ENCODE assay signal across 11 mouse cellular contexts in genomic region chr9:29961512-29961911, GRCm38 (mm10). TPM values are rescaled to one million over a fixed set of nuclear protein-coding genes. Genes with fewer than 3 reads are reported as not detected.
DNase-seq lines count a peak whose midpoint lies in the region; ATAC-seq lines count a peak whose summit lies in the region.
"Had no signal": no experiment of that assay in that cellular context is flagged by ENCODE, and none has a peak within 500 bp of the region (broad histone marks: within the 10 kb centered on the region; RNA-seq: fewer than 3 reads in every experiment).

No protein-coding gene starts in this region.

- intact Hi-C loops in heart, postnatal 10 days (cut with DNase I), result no loop called here

- H3K9ac ChIP-seq in neural tube, embryonic 11.5 days (ENCODE audit: low read length), result no peak overlapping the region
- 0 out of 2 replicates have a peak overlapping the region, but pooled peaks have one; percentile 27 for H3K9ac ChIP-seq in limb, embryonic 12.5 days (replicated peaks)
- no peak overlapping the region for H3K9ac ChIP-seq in stomach, embryonic 16.5 days (ENCODE audit: low read length)

- peak overlapping the region; percentile 63 for H3K4me3 ChIP-seq in heart, embryonic 10.5 days
- H3K4me3 ChIP-seq in neural tube, embryonic 11.5 days (ENCODE audit: low read depth, low read length), result peak overlapping the region; percentile 41
- H3K4me3 ChIP-seq in limb, embryonic 12.5 days (replicated peaks), result peak overlapping the region; percentile 40
- peak overlapping the region; percentile 43; the same call in 1 of the 2 replicates for H3K4me3 ChIP-seq in stomach, embryonic 16.5 days (replicated peaks; ENCODE audit: low read length)
- H3K4me3 ChIP-seq: megakaryocyte, embryonic 14.5 days had no signal

- no peak overlapping the region for H3K27ac ChIP-seq in heart, embryonic 10.5 days
- H3K27ac ChIP-seq in neural tube, embryonic 11.5 days (ENCODE audit: low read depth, low read length), result no peak overlapping the region
- H3K27ac ChIP-seq in limb, embryonic 12.5 days, result no peak overlapping the region
- no peak overlapping the region for H3K27ac ChIP-seq in stomach, embryonic 16.5 days (ENCODE audit: low read length)

- ATAC-seq in neural tube, embryonic 11.5 days (ENCODE audit: insufficient read depth, low FRiP score, low TSS enrichment), result no peak
- no peak for ATAC-seq in limb, embryonic 12.5 days (ENCODE audit: insufficient number of reproducible peaks, insufficient read depth, low FRiP score, low TSS enrichment, low read depth)
- ATAC-seq in stomach, embryonic 16.5 days (ENCODE audit: insufficient read depth, low FRiP score), result no peak
- ATAC-seq in megakaryocyte-erythroid progenitor cell, adult 5-6 weeks (replicated peaks; ENCODE audit: low FRiP score, low TSS enrichment, poor library complexity, severe bottlenecking), result no peak

- peaks cover 7% of the 10 kb centered on the region; the same call in 1 of the 2 replicates for H3K4me1 ChIP-seq in heart, embryonic 10.5 days
- H3K4me1 ChIP-seq in neural tube, embryonic 11.5 days (ENCODE audit: control insufficient read depth, insufficient read depth, low read length), result 0 out of 2 replicates have a peak, but pooled peaks cover 4% of the 10 kb centered on the region
- H3K4me1 ChIP-seq in limb, embryonic 12.5 days (replicated peaks), result peaks cover 34% of the 10 kb centered on the region
- peaks cover 7% of the 10 kb centered on the region; the same call in 1 of the 2 replicates for H3K4me1 ChIP-seq in stomach, embryonic 16.5 days (ENCODE audit: control insufficient read depth, insufficient read depth, low read length)
- H3K4me1 ChIP-seq: megakaryocyte, embryonic 14.5 days had no signal

- H3K36me3 ChIP-seq in heart, embryonic 10.5 days, result no peaks in the 10 kb centered on the region
- no peaks in the 10 kb centered on the region for H3K36me3 ChIP-seq in neural tube, embryonic 11.5 days (ENCODE audit: control insufficient read depth, insufficient read depth, low read length)
- H3K36me3 ChIP-seq in limb, embryonic 12.5 days, result no peaks in the 10 kb centered on the region
- H3K36me3 ChIP-seq in stomach, embryonic 16.5 days (ENCODE audit: control insufficient read depth, insufficient read depth, low read length), result no peaks in the 10 kb centered on the region

- peak overlapping the region; percentile 87 for H3K4me2 ChIP-seq in neural tube, embryonic 11.5 days (ENCODE audit: low read depth)
- H3K4me2 ChIP-seq in limb, embryonic 12.5 days, result peak overlapping the region; percentile 78
- peak overlapping the region; percentile 65 for H3K4me2 ChIP-seq in stomach, embryonic 16.5 days (ENCODE audit: low read depth, low read length)

- H3K9me3 ChIP-seq in heart, embryonic 10.5 days, result no peaks in the 10 kb centered on the region
- H3K9me3 ChIP-seq in neural tube, embryonic 11.5 days (ENCODE audit: control insufficient read depth, low read length), result no peaks in the 10 kb centered on the region
- no peaks in the 10 kb centered on the region for H3K9me3 ChIP-seq in limb, embryonic 12.5 days
- no peaks in the 10 kb centered on the region for H3K9me3 ChIP-seq in stomach, embryonic 16.5 days (replicated peaks; ENCODE audit: control insufficient read depth, low read length)

- WGBS in heart, embryonic 10.5 days, result 42% methylated on average over 2 of the region's 2 CpGs
- 52% methylated on average over 2 of the region's 2 CpGs for WGBS in neural tube, embryonic 11.5 days
- 57% methylated on average over 2 of the region's 2 CpGs for WGBS in limb, embryonic 12.5 days
- 32% methylated on average over 2 of the region's 2 CpGs for WGBS in stomach, embryonic 16.5 days

- DNase-seq in heart, embryonic 10.5 days (ENCODE audit: low spot score), result no peak
- DNase-seq in heart, postnatal 10 days, result no peak
- DNase-seq in neural tube, embryonic 11.5 days (ENCODE audit: low spot score), result no peak
- DNase-seq in neural tube, embryonic 10.5 days (ENCODE audit: extremely low spot score, low spot score), result no peak
- DNase-seq in kidney, adult 11 months, result no peak
- DNase-seq: B cell, adult 2 months; spleen, adult 18-20 months had no signal

- H3K27me3 ChIP-seq in heart, embryonic 10.5 days (ENCODE audit: insufficient read depth, poor library complexity, severe bottlenecking), result peaks cover 49% of the 10 kb centered on the region
- peaks cover 8% of the 10 kb centered on the region; the same call in 1 of the 2 replicates for H3K27me3 ChIP-seq in neural tube, embryonic 11.5 days (ENCODE audit: control insufficient read depth, insufficient read depth, low read length)
- peaks cover 53% of the 10 kb centered on the region for H3K27me3 ChIP-seq in limb, embryonic 12.5 days
- H3K27me3 ChIP-seq in stomach, embryonic 16.5 days (ENCODE audit: control insufficient read depth, insufficient read depth, low read length), result peaks cover 17% of the 10 kb centered on the region

RNA-seq across cellular contexts. Expression of gene Ntm, which starts 1.4 kb away (rescaled TPM):
- 20.7 and 37.9 TPM in 2 replicates for polyA plus RNA-seq in heart, embryonic 10.5 days (2016; fragmentation: Nextera tagmentation; extraction: Ambion mirVana)
- 1 to 10 TPM; 6.9 to 7.4 TPM for total RNA-seq in heart, postnatal 10 days (2021)
- 22.0 and 22.6 TPM in 2 replicates for polyA plus RNA-seq in neural tube, embryonic 11.5 days (2014; fragmentation: Nextera tagmentation; extraction: Ambion mirVana)
- polyA plus RNA-seq in limb, embryonic 12.5 days (2016; fragmentation: Nextera tagmentation; extraction: Ambion mirVana), result 20.1 and 21.3 TPM in 2 replicates
- 12.2 and 15.0 TPM in 2 replicates for polyA plus RNA-seq in stomach, embryonic 16.5 days (2015; fragmentation: Nextera tagmentation; extraction: Ambion mirVana)
- total RNA-seq in megakaryocyte-erythroid progenitor cell, adult 5-6 weeks (2014; fragmentation: Nextera tagmentation), result not detected in 2 replicates
- total RNA-seq in megakaryocyte-erythroid progenitor cell, adult 5-6 weeks (2017), result not detected in 2 replicates
